Mouse (Mus musculus): ENCODE measurements at regions not wholly inside any gene's neighbourhood (a gene's known extent, or its start where the extent isn't known, plus 50 kb on each side); places are given as distances from the start of the nearest gene placed in this dataset.

DNA sequence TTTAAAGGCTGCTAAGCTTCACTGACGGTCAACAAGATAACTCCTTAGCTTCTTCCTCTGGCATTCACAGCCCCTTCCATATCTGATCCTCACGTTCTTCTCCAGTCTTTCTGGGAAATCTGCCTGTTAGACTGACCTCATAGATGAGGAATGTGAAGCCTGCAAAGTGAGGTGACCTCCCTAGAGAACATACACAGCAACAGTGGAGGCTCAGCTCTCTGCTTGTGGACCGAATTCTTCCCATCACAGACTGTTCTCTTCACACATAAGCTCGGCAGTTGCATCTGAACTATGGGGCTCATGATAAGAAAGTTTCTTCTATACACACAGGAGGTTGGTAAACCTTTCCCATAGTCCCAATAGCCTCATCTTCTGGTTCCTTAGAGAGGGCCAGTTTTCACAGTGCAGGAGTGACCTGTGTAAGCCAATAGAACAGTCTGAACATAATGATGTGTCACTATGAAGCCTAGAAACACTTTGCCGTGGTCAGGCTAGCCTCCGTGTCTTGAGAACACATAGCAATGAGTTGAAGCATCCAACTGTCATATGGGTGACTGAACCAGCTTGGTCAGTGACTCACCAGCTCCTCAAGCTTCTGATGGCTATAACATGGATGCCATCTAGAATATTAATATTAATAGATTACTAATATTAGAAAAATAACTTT lies 434.1 kb upstream of the Gm26657 start:
- Histone ChIP-seq H3K4me1 (ENCODE audit: control insufficient read depth, insufficient read depth, insufficient read length, low read length) (peaks cover 7% of the 10 kb centered on the region; the same call in 1 of the 2 replicates), H3K27ac (replicated peaks; ENCODE audit: low read depth, low read length) (no peak overlapping the region; the same call in 1 of the 2 replicates), H3K4me3 (ENCODE audit: insufficient read depth, low read depth, low read length) (no peak overlapping the region)

- H3K27ac ChIP-seq (replicated peaks; ENCODE audit: low read depth, low read length) = no peak overlapping the region
- peaks cover 7% of the 10 kb centered on the region; the same call in 1 of the 2 replicates for H3K4me1 ChIP-seq (ENCODE audit: control insufficient read depth, insufficient read depth, insufficient read length, low read length)
- H3K4me3 ChIP-seq (ENCODE audit: insufficient read depth, low read depth, low read length) = no peak overlapping the region
These were observed 435.6 kb upstream of the Gm26657 start for GRCm38 (mm10) chr4:56304275-56304674.

DNA sequence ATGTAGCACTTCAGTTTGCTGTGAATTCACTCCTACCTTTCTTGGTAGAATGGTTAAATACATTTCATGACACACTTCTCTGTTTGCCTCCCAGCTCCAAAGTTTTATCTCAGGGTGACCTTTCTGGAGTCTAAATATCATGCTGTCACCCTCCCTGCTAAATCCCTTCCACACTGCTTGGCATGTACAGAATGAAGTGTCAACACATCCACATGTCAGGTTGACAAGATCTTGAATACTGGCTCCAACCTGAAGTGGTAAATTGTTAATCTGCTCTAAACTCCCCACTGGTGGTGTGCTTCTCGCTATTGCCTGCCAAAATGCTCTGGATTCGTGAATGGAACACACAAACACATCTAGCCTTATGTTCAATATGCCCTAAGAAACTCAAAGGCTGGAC lies 451.9 kb upstream of the Gm26657 start:
- Histone ChIP-seq H3K27ac (replicated peaks; ENCODE audit: low read depth, low read length) (no peak overlapping the region), H3K4me1 (ENCODE audit: control insufficient read depth, insufficient read depth, insufficient read length, low read length) (no peaks in the 10 kb centered on the region), H3K4me3 (ENCODE audit: insufficient read depth, low read depth, low read length) (no peak overlapping the region)

DNA sequence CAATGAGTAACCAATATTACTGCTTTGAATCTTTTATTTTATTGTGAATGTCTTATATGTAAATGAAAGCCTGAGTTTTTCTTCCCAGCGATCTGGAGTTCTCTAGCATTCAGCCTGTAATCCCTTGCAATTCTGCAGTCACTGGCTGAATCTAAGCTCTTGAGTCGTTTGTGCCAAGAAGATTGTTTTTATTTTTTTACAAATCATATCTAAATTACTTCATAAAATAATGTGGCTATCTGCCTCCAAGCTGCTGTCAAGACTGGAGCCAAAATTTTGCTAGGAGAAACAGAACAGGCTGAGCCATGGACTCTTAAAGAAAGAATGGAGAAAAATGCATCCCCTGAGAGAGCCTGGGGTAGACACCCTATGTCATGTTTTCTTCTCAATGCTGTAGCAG lies 455.4 kb upstream of the Gm26657 start:
- no peak overlapping the region for H3K27ac ChIP-seq (replicated peaks; ENCODE audit: low read depth, low read length)
- no peak overlapping the region for H3K4me3 ChIP-seq (ENCODE audit: insufficient read depth, low read depth, low read length)
- no peaks in the 10 kb centered on the region for H3K4me1 ChIP-seq (ENCODE audit: control insufficient read depth, insufficient read depth, insufficient read length, low read length)

GRCm38 (mm10) chr4:56275836-56276235 lies 464.0 kb upstream of the Gm26657 start:
- H3K27ac ChIP-seq (replicated peaks; ENCODE audit: low read depth, low read length) = no peak overlapping the region
- no peaks in the 10 kb centered on the region for H3K4me1 ChIP-seq (ENCODE audit: control insufficient read depth, insufficient read depth, insufficient read length, low read length)
- H3K4me3 ChIP-seq (ENCODE audit: insufficient read depth, low read depth, low read length) = no peak overlapping the region

- H3K4me3 ChIP-seq (ENCODE audit: insufficient read depth, low read depth, low read length) = no peak overlapping the region
These were observed 468.5 kb upstream of the Gm26657 start for GRCm38 (mm10) chr4:56271390-56271789.

GRCm38 (mm10) chr4:56264626-56265025 lies 475.2 kb upstream of the Gm26657 start:
- H3K27ac ChIP-seq (replicated peaks; ENCODE audit: low read depth, low read length) = no peak overlapping the region
- H3K4me1 ChIP-seq (ENCODE audit: control insufficient read depth, insufficient read depth, insufficient read length, low read length) = no peaks in the 10 kb centered on the region
- no peak overlapping the region for H3K4me3 ChIP-seq (ENCODE audit: insufficient read depth, low read depth, low read length)

More at GRCm38 (mm10) chr4:56271390-56271789, 468.5 kb upstream of the Gm26657 start:
- no peaks in the 10 kb centered on the region for H3K4me1 ChIP-seq (ENCODE audit: control insufficient read depth, insufficient read depth, insufficient read length, low read length)
- no peak overlapping the region for H3K27ac ChIP-seq (replicated peaks; ENCODE audit: low read depth, low read length)

DNA sequence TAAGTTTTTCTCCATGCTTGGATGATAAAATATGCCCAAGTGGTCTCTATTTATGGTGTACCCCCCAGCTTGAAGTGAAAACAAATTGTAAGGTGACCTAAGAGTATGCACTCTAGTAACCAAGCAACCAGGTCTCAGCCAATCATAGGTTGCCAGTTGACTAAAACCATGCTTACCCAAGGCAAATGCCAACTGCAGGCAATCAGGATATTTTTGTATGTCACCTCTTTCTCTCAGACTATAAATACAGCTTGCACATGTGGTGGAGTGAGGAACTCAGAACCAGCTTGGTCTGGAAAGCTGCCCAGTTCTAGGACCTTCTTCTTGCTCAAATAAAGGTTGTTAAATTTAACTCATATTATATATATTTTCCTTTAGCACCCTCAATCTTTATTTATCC lies 476.0 kb upstream of the Gm26657 start:
- Histone ChIP-seq H3K27ac (replicated peaks; ENCODE audit: low read depth, low read length) (no peak overlapping the region), H3K4me3 (ENCODE audit: insufficient read depth, low read depth, low read length) (no peak overlapping the region), H3K4me1 (ENCODE audit: control insufficient read depth, insufficient read depth, insufficient read length, low read length) (no peaks in the 10 kb centered on the region)

GRCm38 (mm10) chr4:56262589-56262988 lies 477.3 kb upstream of the Gm26657 start:
- Histone ChIP-seq H3K4me3 (ENCODE audit: insufficient read depth, low read depth, low read length) (no peak overlapping the region), H3K27ac (replicated peaks; ENCODE audit: low read depth, low read length) (no peak overlapping the region), H3K4me1 (ENCODE audit: control insufficient read depth, insufficient read depth, insufficient read length, low read length) (no peaks in the 10 kb centered on the region)

DNA sequence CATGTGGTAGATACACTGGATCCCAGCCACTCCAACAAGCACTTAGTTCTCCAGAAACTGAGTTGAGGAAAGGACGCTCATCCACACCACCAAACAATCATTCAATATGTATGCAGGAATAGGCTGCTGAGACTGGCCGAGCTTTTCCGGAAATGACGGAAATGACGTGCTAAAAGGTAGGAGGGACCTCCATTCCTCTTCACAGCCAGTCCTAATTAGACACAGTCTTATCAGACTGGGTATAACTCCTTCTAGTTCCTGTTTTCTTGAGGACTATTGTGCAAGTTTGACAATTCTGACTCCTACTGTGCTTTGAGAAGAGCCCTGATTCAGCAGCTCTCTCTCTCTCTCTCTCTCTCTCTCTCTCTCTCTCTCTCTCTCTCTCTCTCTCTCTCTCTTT lies 477.9 kb upstream of the Gm26657 start:
- Histone ChIP-seq H3K4me3 (ENCODE audit: insufficient read depth, low read depth, low read length) (no peak overlapping the region), H3K27ac (replicated peaks; ENCODE audit: low read depth, low read length) (no peak overlapping the region), H3K4me1 (ENCODE audit: control insufficient read depth, insufficient read depth, insufficient read length, low read length) (no peaks in the 10 kb centered on the region)

- H3K4me1 ChIP-seq (ENCODE audit: control insufficient read depth, insufficient read depth, insufficient read length, low read length) = no peaks in the 10 kb centered on the region; the same call in 1 of the 2 replicates
- H3K27ac ChIP-seq (replicated peaks; ENCODE audit: low read depth, low read length) = no peak overlapping the region
- H3K4me3 ChIP-seq (ENCODE audit: insufficient read depth, low read depth, low read length) = no peak overlapping the region
These were observed 487.5 kb upstream of the Gm26657 start for GRCm38 (mm10) chr4:56252375-56252774.

- Histone ChIP-seq H3K4me1 (ENCODE audit: control insufficient read depth, insufficient read depth, insufficient read length, low read length) (no peaks in the 10 kb centered on the region; the same call in 1 of the 2 replicates), H3K4me3 (ENCODE audit: insufficient read depth, low read depth, low read length) (no peak overlapping the region), H3K27ac (replicated peaks; ENCODE audit: low read depth, low read length) (no peak overlapping the region)
These were observed 488.1 kb upstream of the Gm26657 start for GRCm38 (mm10) chr4:56251766-56252165.

DNA sequence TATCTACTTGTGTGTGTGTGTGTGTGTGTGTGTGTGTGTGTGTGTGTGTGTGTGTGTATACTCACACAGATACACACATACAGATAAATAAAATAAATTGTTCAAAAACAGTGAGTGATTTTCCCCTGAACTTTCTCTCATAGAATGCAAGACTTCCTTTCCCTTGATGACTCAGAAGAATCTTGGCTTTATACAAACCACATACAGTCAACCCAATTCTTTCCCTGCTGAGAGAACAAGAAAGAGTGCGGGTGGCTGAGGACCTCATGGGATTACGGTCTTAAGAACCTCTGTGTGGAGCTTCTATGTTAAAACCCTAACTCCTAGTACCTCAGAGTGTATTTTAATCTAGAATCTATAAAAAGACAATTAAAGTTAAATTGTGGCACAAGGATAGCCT lies 489.3 kb upstream of the Gm26657 start:
- no peak overlapping the region for H3K27ac ChIP-seq (replicated peaks; ENCODE audit: low read depth, low read length)
- no peak overlapping the region for H3K4me3 ChIP-seq (ENCODE audit: insufficient read depth, low read depth, low read length)
- H3K4me1 ChIP-seq (ENCODE audit: control insufficient read depth, insufficient read depth, insufficient read length, low read length) = no peaks in the 10 kb centered on the region; the same call in 1 of the 2 replicates

DNA sequence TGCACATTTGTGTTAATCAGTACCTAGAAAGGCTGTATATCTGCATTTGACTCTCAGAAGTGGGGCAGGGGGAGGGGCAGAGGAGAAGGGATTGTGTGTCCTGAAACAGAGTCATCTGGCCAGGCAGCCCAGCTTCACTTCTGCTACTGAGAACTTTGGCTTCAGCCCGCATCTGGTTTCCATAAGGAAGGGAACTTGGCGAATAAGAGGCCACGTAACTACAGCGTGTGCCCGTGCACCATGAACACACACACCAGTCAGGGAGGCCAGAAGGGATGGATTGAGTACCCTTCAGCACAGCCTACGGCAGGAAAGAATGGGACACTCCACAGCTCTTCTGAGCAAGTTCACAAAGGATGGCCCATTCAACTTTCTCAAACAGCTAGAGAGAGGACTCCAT lies 496.0 kb upstream of the Gm26657 start:
- Histone ChIP-seq H3K4me3 (ENCODE audit: insufficient read depth, low read depth, low read length) (no peak overlapping the region), H3K27ac (replicated peaks; ENCODE audit: low read depth, low read length) (no peak overlapping the region), H3K4me1 (ENCODE audit: control insufficient read depth, insufficient read depth, insufficient read length, low read length) (no peaks in the 10 kb centered on the region)

DNA sequence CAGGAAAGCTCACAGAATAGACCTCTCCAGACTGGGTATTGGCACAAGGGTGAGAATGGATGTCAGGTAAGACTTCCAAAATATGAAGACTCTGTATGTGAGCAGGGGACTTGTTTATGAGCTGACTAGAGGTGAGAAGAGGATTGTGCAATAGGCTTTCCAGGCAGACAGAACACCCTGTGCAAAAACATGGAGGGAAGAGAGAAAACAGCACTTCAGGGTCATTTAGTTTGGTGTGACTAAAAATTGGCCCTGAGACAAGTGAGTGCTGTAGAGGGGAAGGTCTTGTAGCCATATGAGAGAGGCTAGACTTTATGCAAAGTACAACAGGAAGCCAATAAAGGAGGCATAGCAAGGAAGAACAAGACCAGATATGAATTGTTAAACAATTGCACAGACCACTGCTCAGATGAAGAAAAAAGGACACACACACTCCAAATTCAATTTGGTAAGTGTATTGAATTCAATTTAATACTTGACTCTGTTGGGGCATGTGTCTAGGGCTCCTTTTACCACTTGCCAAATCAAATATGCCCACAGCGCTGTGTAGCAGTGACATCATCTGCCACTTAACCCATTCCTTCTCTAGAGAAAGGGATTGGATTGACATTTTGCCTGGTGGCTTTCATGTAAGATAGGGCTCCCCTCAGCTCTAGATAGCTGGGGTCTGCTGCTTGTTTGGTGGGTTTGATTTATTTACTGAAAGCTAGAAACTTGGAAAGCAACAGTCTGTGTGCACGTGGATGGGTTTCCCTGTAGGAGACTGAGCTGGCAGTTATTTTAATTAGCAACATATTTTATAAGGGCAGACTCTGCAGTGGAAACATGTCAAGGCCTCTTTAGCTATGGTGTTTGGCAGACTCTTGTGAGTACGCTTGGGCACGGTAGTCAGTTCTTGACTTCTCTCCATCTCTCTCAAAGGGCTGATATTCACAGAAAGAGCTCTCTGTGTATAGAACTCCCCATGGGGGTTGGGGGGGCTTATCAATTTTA lies 501.1 kb upstream of the Gm26657 start:
- H3K27ac ChIP-seq (replicated peaks; ENCODE audit: low read depth, low read length) = no peak overlapping the region
- no peaks in the 10 kb centered on the region for H3K4me1 ChIP-seq (ENCODE audit: control insufficient read depth, insufficient read depth, insufficient read length, low read length)
- no peak overlapping the region for H3K4me3 ChIP-seq (ENCODE audit: insufficient read depth, low read depth, low read length)
